Mouse (Mus musculus) hematopoietic stem cell, adult 5-6 weeks (primary cell): ENCODE results near the gene Ctnnbip1. TPM values are rescaled to one million over a fixed set of nuclear protein-coding genes. Genes with fewer than 3 reads are reported as not detected.
A peak's percentile ranks its signal among the peaks of the same experiment; 100 is the strongest.
"Not testable (repeated sequence)": the region's sequence is repeated elsewhere in the genome, so short reads cannot be mapped to it uniquely, and the experiment has no call there.

Source experiments
- ATAC-seq, 2 experiments: fragments of 125-278 bp in 1 of 2; replicated peaks in 1 of 2; 2 replicates each; pipeline ENCODE4 v1.8.0; 2016 to 2017; ENCODE audit warnings: inconsistent platforms in 2 of 2, mild to moderate bottlenecking in 2 of 2, moderate number of reproducible peaks in 2 of 2, low read depth in 1 of 2, moderate TSS enrichment in 1 of 2; ENCODE audit not compliant: low FRiP score in 2 of 2, poor library complexity in 2 of 2, severe bottlenecking in 2 of 2, insufficient read depth in 1 of 2, low TSS enrichment in 1 of 2
- total RNA-seq: library from RNA; stranded (forward); fragments of 172-1452, 232-1000 nt; gene quantifications from 2 replicates; pipeline ENCODE4 v1.2.3, GENCODE M21; 2017

Gene Ctnnbip1
- total RNA-seq, 1 experiment from 2014 or later: 9.7 TPM

GRCm38 (mm10) chr4:149599549-149599948 lies 81.5 kb downstream of the Ctnnbip1 start:
- ATAC-seq: no peak

DNA sequence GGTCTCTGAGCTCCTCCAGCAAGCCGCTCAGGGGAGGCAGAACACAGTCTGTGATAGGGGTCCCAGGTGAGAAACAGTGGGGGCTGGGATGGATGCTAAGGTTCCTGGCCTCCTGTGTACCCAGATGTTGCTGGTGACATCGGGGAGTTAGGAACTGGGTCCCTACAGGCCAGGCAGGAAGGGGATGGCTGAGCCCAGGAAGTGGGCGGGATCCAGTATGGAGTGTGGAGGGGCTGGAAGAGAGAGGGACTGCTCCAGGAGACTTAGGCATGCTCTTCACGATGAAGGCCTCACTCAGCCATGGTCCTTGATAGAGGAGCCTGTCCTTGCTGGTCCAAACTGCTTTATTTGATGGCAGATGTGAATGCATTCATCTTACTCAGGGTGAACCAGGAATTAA lies 82.1 kb downstream of the Ctnnbip1 start:
- no peak for ATAC-seq

DNA sequence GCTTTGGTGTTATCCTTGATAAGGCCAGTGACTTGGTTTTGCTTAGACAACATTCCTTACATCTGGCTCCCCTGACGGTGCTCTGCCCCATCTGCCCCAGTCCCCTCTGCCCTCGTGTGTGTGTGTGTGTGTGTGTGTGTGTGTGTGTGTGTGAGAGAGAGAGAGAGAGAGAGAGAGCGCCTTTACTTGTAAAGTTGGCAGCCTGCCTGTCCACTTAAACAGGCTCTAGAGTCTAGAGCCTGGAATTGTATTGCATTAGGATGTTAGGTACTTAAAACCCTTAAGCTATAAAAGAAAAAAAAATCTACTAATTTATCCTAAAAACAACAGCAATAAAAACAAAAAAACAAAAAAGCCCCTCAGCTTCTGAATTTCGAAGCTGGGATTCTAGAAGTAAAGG lies 83.4 kb downstream of the Ctnnbip1 start:
- ATAC-seq: no peak

DNA sequence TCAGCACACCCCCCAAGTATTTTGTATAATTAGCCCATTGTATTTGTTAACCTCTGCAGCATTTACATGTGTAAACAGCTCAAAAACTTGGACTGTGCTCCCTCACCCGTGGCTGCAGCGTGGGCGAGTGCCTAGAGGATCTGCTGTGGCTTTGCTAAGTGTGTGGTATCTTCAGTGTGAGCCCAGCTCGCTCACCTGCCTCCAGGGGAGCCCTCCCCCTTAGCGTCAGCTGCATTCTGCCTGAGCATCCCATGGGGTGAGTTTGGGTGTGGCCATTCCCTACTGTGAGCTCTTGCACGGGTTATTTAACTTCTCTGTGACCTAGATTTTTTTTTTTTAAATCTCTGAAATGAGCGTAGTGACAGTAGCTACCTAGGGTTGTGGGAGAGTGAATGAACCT lies 84.2 kb downstream of the Ctnnbip1 start:
- no peak for ATAC-seq

DNA sequence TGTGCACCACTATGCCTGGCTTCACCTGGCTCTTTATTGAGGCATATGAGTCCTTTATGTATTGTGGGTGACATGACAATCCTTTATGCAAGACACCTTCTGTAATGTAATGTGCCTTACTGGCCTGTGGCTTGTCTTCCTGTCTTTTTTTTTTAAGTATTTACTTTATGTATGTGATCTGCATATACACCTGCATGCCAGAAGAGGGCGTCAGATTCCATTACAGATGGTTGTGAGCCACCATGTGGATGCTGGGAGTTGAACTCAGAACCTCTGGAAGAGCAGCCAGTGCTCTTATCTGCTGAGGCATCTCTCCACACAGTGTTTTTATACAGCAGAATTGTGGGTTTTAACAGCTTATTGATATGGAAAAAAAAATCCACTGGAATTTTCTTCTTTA lies 85.8 kb downstream of the Ctnnbip1 start:
- ATAC-seq: no peak

- no peak for ATAC-seq
These were observed 86.5 kb downstream of the Ctnnbip1 start for GRCm38 (mm10) chr4:149604518-149604917.

GRCm38 (mm10) chr4:149606056-149606455 lies 88.0 kb downstream of the Ctnnbip1 start:
- no peak for ATAC-seq

DNA sequence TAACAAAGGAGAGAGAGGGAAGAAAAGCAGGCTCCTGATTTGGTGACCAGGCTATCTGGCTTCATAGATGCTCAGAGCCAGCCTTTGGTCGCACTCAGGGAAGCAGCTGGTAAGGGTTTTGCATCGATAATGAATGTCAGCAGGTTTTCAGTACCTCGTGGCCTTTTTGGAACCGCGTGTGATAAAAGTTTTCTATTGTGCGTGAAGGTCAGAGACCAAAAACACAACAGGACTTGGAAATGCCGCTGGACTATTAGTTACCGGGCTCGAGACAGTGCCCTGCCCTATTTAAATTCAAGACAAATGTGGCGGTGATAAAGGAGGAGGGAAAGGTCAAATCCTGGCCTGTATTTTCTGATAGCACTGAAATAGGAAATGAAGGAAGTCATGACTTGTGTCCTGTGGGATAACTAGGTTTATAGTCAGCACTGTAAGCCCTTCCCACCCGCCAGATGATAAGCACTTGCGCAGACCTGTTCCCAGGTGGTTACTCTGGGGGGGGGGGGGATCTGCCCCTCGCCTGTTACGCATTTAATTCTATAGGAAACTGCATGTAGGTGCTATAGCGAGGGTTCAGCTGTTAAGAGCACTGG lies 88.8 kb downstream of the Ctnnbip1 start:
- ATAC-seq: no peak

- peak; percentile 80 to 92 for ATAC-seq
These were observed 89.7 kb downstream of the Ctnnbip1 start for GRCm38 (mm10) chr4:149607591-149608308.

GRCm38 (mm10) chr4:149608309-149608638 lies 90.2 kb downstream of the Ctnnbip1 start:
- ATAC-seq: no peak

DNA sequence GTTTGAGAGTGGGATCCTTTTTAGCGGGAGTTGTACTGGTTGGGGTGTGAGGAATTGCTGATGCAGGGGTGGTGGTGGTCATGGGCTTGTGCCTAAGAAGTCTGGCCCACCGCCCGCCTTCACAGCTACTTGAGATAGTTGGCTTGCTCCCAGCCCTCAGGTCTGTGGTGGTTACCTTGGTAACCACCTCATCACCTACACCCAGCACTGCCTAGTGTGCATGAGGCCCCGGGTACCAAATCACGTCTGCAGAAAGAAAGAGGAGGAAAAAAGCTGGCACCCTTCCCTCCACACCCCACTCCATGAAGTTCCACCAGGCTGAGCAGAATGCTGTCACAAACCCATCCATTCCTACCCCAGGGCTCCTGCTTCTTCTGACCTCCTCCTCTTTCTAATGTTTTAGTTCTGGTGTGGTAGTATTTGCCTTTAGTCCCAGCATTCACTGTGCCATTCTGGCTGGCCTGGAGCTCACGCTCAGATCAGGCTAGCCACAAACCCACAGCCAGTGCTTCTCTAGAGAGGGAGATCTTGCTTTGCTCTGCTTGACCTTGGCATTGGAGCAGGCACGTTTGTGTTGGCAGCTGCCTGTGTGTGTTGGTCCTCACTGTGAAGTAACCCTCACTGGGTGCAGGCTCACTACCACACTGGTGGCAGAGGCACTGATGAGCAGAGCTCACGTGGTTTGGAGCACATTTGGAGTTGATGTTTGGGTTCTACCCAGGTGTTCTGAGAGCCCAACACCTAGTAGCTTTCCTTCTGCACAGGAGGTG lies 91.4 kb downstream of the Ctnnbip1 start:
- no peak for ATAC-seq

DNA sequence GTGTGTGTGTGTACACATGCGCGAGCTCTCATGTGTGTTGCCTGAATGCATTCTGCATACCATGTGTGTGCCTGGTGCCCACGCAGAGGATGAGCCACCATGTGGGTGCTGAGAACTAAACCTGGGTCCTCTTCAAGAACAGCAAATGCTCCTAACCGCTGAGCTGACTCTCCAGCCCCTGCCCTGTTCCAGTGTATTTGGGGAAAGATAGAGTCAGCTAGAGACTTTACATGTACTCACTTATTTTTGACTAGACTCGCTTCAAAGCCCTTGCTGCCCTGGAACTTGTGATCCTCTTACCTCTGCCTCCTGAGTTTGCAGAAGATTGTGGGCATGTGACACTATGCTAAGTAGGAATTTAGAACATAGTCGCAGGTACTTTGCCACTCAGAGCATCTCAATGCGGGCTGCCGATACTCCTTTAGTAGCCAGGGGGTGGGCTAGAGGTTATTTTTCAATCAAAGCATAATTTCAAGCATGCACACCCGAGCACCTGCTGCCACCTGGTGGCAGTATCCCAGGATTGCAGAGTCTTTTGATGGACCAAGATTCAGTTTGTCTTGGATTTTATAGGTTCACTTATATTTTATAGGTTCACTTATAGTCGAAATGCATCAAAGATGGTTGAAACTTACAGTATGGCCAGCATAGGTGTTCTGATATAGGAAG lies 93.5 kb downstream of the Ctnnbip1 start:
- ATAC-seq: no peak

GRCm38 (mm10) chr4:149613497-149613896 lies 95.5 kb downstream of the Ctnnbip1 start:
- ATAC-seq: not testable (repeated sequence)

GRCm38 (mm10) chr4:149614869-149615268 lies 96.8 kb downstream of the Ctnnbip1 start:
- ATAC-seq: no peak

Other genes starting within 250 kb of the Ctnnbip1 start
- 12.0 and 14.1 TPM in 2 replicates for gene Kif1b, start 210.5 kb upstream of the Ctnnbip1 start, total RNA-seq
- 37.1 and 43.7 TPM in 2 replicates for gene Ube4b, start 91.5 kb upstream of the Ctnnbip1 start, total RNA-seq
- not detected in 2 replicates for gene Rbp7, start 63.3 kb upstream of the Ctnnbip1 start, total RNA-seq
- not detected in 2 replicates for gene Tmem274, start 40.9 kb upstream of the Ctnnbip1 start, total RNA-seq
- 10.4 and 14.1 TPM in 2 replicates for gene Nmnat1, start 33.0 kb upstream of the Ctnnbip1 start, total RNA-seq
- gene Lzic, start 33.0 kb upstream of the Ctnnbip1 start, total RNA-seq: 72.9 and 87.1 TPM in 2 replicates
- 12.7 and 15.2 TPM in 2 replicates for gene Clstn1, start 68.2 kb downstream of the Ctnnbip1 start, total RNA-seq
- 51.1 and 56.9 TPM in 2 replicates for gene Pik3cd, start 184.3 kb downstream of the Ctnnbip1 start, total RNA-seq
- gene Tmem201, start 219.8 kb downstream of the Ctnnbip1 start, total RNA-seq: 15.5 and 16.4 TPM in 2 replicates